Mouse (Mus musculus): Measurements from ENCODE around the gene B9d1.

The B9d1 gene

DNA sequence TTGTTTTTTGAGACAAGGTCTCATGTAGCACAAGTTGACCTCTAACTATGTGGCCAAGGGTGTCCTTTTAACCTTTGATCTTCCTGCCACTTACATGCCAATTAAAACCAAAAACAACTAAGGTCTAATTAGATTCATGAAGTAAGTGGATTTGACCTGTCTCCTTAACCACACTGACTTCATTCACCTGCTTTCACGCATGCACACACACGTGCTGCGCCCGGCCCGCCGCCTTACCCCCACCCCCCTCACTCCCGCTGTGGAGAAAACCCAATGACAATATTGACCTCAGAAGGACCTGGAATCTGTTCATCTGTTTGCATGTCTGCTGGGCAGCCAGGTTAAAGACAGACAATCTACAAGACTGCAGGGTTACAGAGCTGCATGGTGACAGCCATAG, 35.7 kb downstream of the B9d1 start:
- peak; percentile 33 for DNase-seq (ENCODE audit: low read depth, low spot score)

DNA sequence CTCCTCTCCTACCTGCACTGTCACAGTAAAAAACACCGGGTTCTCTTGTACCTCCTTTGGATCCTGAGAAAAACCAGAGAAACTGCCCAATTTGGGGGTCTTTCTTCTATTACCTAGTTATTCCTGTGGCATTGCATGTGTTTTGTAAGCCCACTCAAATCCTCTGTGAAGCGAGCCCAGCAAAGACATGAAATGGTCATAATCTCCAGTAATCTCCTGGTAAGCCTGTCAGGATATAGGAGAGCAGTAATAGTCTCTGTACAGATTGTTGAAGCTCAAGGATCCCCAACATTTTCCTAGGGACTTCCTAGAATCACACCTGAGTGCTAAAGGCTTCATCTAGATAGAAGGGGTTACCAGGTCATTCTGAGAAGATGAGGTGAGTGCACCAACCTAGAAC, 36.2 kb downstream of the B9d1 start:
- no peak for DNase-seq (ENCODE audit: low read depth, low spot score)

DNA sequence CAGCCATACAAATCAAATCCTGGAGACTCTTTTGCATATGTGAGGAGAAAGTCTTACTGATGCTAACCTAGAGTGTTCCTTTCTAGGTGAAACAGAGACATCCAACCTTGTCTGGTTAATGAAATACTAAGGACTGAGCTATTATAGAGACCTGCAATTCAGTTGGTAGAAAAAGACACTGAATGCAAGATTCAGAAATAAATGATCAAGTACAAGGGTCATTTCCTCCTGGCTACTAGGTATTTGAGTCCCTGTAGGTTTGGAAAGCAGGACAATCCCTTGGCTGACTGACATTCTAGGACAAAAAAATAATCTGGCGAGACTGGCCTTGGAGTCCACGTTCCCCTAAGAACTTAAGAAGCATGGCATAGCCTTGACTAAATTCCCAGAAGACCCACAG, 40.6 kb downstream of the B9d1 start:
- DNase-seq (ENCODE audit: low read depth, low spot score), result no peak

DNA sequence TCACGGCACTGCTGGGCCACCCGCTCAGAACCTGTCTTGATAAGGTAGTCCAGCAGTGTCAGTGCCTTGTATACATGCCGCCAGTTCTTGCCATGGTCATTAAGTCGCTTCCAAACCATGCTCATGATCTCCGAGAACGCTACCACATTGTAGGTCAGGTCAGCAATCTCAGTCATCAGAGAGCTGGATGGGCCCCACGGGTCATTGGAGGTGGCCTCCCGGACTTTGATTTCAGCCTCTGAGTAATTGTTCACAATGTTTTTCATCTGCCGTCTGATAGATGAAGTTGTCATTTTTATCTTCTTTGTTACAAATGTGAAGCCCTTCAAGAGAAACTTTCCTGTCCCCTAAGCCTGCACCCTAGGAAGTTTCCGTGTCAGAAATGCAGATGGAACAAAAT, 41.5 kb downstream of the B9d1 start:
- no peak for DNase-seq (ENCODE audit: low read depth, low spot score)

DNA sequence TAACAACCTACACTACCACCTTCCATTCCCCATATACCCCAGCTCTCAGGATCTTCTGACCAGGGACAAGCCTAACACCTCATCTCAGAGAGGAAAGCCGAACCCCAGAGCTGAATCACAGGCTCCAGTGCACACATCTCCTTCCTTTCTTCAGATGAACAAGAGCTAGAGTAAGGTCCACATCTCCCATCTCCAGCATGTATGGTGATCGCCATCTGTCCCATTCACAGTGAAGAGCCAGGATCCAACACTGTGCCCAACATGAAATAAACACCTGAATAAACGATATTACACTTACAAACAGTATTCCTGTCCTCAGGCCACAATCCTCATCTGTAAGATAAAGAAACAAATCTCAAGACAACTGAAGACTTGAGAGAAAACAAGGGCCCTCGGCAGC, 42.8 kb downstream of the B9d1 start:
- no peak for DNase-seq (ENCODE audit: low read depth, low spot score)

DNA sequence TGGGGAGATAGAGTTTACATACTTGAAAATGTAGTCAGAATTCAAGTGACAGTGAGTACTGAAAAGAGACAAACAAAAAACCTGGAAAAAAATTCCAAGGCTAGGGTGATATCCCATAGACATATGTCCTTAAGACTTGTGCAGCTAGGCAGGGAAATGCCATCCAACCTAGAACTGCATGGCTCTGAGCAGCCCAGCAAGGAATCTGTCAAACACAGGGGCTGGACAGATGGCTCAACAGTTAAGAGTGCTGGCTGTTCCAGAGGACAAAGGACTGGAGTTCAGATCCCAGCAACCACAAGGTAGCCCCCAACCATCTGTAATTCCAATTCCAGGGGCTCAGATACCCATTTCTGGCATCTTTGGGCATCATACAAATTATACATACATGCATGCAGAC, 45.7 kb downstream of the B9d1 start:
- no peak for DNase-seq (ENCODE audit: low read depth, low spot score)

DNA sequence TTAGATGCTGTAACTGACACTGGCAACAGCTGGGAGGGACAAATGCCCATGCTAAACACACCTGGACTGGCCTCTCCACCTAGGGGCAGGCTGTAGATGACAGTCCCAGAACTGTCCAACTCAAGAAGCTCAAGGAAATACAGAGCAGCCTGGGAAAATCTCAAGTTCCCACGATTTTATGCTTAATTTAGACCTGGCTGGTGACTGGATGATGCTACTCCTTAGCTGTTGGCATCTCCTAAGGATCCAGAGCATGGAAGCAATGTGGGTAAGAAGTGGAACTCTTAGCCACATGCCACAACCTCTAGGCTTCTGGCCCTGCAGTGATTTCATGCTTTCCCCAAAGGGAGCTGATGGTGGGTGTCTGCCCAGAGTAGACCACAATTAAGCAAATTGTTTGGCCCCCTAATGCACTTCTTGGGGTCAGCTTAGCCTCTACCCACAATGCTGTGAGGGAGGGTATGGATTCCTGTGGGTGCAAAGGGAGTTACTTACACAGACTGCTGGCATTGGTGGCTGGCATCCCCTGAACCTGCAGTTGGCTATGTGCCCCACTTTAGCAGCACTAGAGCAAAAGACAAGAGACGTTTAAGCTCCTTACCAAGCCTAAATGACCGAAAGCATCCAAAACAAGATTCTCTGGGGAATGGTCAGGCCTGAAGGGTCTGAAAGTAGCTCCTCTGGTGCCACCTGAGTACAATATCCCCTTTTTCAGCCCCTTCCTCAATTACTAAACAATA, 48.2 kb downstream of the B9d1 start:
- DNase-seq (ENCODE audit: low read depth, low spot score), result no peak

DNA sequence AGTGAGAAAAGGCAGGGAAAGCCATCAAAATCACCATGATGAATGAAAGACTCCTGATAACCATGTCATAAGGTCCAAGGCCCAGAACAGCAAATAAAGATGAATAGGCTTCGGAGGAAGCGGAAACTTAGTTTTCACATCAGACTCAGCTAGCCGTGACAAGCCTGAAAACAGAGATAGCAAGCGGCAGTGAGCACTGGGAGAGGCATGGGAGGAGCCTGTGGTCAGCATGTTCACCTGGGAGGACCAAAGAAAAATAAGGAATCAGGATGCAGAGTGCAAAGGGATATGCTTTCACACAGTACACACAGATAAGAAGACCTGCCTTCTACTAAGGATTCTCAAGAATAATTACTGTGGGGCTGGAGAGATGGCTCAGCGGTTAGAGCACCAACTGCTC, 54.6 kb downstream of the B9d1 start:
- DNase-seq (ENCODE audit: low read depth, low spot score), result no peak

DNA sequence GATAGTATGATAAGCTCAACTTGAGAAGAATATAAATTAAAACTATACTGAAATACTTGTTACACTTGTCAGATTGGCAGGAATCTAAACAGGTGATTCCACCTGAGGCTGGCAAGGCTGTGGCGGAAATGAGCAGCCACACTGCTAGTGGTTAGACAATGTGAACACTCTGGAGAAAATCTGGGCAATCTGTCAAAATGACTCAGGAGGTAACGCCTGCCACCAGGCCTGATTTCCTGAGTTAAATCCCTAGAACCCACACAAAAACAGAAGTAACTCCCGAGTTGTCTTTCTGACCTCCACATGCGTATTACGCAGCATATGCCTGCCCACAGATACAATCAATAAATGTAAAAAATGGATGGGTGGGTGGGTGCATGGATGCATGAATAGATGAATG, 57.5 kb downstream of the B9d1 start:
- DNase-seq (ENCODE audit: low read depth, low spot score), result no peak

Measured in R1 (cell line).